Mouse (Mus musculus): Measurements from ENCODE around the gene Fosb. TPM values are rescaled to one million over a fixed set of nuclear protein-coding genes. Genes with fewer than 3 reads are reported as not detected.

Fosb gene
- total RNA-seq (2014; rRNA removed) (1.6 and 5.1 TPM in 2 replicates), polyA plus RNA-seq (2015; fragmentation: Nextera tagmentation; extraction: Ambion mirVana) (0.28 and 0.36 TPM in 2 replicates)

- Histone ChIP-seq H3K9me3 (ENCODE audit: low read length) (no peaks in the 10 kb centered on the region), H3K4me1 (ENCODE audit: insufficient read depth) (peaks cover 4% of the 10 kb centered on the region), H3K4me2 (ENCODE audit: low read depth) (peak within 1 kb of the TSS; percentile 94), H3K9ac (peak within 1 kb of the TSS; percentile 45), H3K4me3 (ENCODE audit: low read depth, low read length) (peak within 1 kb of the TSS; percentile 60), H3K27me3 (ENCODE audit: insufficient read depth, low read length) (peaks cover 23% of the 10 kb centered on the region), H3K36me3 (ENCODE audit: insufficient read depth) (no peaks in the 10 kb centered on the region), H3K27ac (ENCODE audit: low read depth, low read length) (no peak within 1 kb of the TSS)
- peak; percentile 65 for TF ChIP-seq CTCF (IDR thresholded peaks at IDR 0.05; ENCODE audit: low read depth)
- 3% methylated on average over 48 of the region's 49 CpGs for WGBS
- ATAC-seq = peak; percentile 87
- DNase-seq = peak; percentile 98
Observed at GRCm38 (mm10) chr7:19309884-19310641, at the start of gene Fosb. Gene Fosb, minus strand, starts transcription at chr7:19310051.

GRCm38 (mm10) chr7:19359299-19359891, 49.5 kb upstream of the Fosb start, which contains the start of the genes Cd3eap and Ppp1r13l:
Gene Cd3eap, minus strand, starts transcription at chr7:19359483.
Gene Ppp1r13l, plus strand, starts transcription at chr7:19359749.
- under 1% methylated on average over 31 of the region's 31 CpGs for WGBS
- Histone ChIP-seq H3K4me2 (ENCODE audit: low read depth) (peak within 1 kb of the TSS; percentile 95), H3K9ac (peak within 1 kb of the TSS; percentile 60), H3K27me3 (ENCODE audit: insufficient read depth, low read length) (no peaks in the 10 kb centered on the region), H3K4me3 (ENCODE audit: low read depth, low read length) (peak within 1 kb of the TSS; percentile 65), H3K4me1 (ENCODE audit: insufficient read depth) (no peaks in the 10 kb centered on the region; the same call in 1 of the 2 replicates), H3K36me3 (ENCODE audit: insufficient read depth) (peaks cover 15% of the 10 kb centered on the region), H3K9me3 (ENCODE audit: low read length) (no peaks in the 10 kb centered on the region), H3K27ac (ENCODE audit: low read depth, low read length) (peak within 1 kb of the TSS; percentile 42; the same call in 1 of the 2 replicates)
- ATAC-seq = peak; percentile 87
- DNase-seq = peak; percentile 93
- TF ChIP-seq CTCF (IDR thresholded peaks at IDR 0.05; ENCODE audit: low read depth) = peak; percentile 39

GRCm38 (mm10) chr7:19358634-19359033, 48.8 kb upstream of the Fosb start:
- no peaks in the 10 kb centered on the region for H3K9me3 ChIP-seq (ENCODE audit: low read length)
- no peaks in the 10 kb centered on the region; the same call in 1 of the 2 replicates for H3K4me1 ChIP-seq (ENCODE audit: insufficient read depth)
- no peak for DNase-seq
- WGBS = 22% methylated on average over 13 of the region's 13 CpGs
- TF ChIP-seq CTCF (IDR thresholded peaks at IDR 0.05; ENCODE audit: low read depth) = no peak
- no peak overlapping the region for H3K27ac ChIP-seq (ENCODE audit: low read depth, low read length)
- H3K9ac ChIP-seq = peak overlapping the region; percentile 60
- peak overlapping the region; percentile 95 for H3K4me2 ChIP-seq (ENCODE audit: low read depth)
- H3K36me3 ChIP-seq (ENCODE audit: insufficient read depth) = peaks cover 18% of the 10 kb centered on the region
- H3K27me3 ChIP-seq (ENCODE audit: insufficient read depth, low read length) = no peaks in the 10 kb centered on the region
- ATAC-seq = no peak
- H3K4me3 ChIP-seq (ENCODE audit: low read depth, low read length) = peak overlapping the region; percentile 65

GRCm38 (mm10) chr7:19357381-19358375, 47.8 kb upstream of the Fosb start:
- no peak overlapping the region for H3K4me3 ChIP-seq (ENCODE audit: low read depth, low read length)
- DNase-seq (no peak), ATAC-seq (no peak)
- H3K4me2 ChIP-seq (ENCODE audit: low read depth) = 0 out of 2 replicates have a peak overlapping the region, but pooled peaks have one; percentile 95
- no peak for TF ChIP-seq CTCF (IDR thresholded peaks at IDR 0.05; ENCODE audit: low read depth)
- no peaks in the 10 kb centered on the region for H3K9me3 ChIP-seq (ENCODE audit: low read length)
- no peaks in the 10 kb centered on the region; the same call in 1 of the 2 replicates for H3K4me1 ChIP-seq (ENCODE audit: insufficient read depth)
- H3K36me3 ChIP-seq (ENCODE audit: insufficient read depth) = peaks cover 25% of the 10 kb centered on the region
- 93% methylated on average over 25 of the region's 25 CpGs for WGBS
- H3K27ac ChIP-seq (ENCODE audit: low read depth, low read length) = no peak overlapping the region
- H3K9ac ChIP-seq = no peak overlapping the region; the same call in 1 of the 2 replicates
- no peaks in the 10 kb centered on the region for H3K27me3 ChIP-seq (ENCODE audit: insufficient read depth, low read length)

GRCm38 (mm10) chr7:19356311-19356710, 46.5 kb upstream of the Fosb start:
- WGBS = 86% methylated on average over 10 of the region's 10 CpGs
- H3K4me3 ChIP-seq (ENCODE audit: low read depth, low read length) = no peak overlapping the region
- no peaks in the 10 kb centered on the region for H3K9me3 ChIP-seq (ENCODE audit: low read length)
- peaks cover 25% of the 10 kb centered on the region for H3K36me3 ChIP-seq (ENCODE audit: insufficient read depth)
- H3K9ac ChIP-seq = no peak overlapping the region
- H3K27ac ChIP-seq (ENCODE audit: low read depth, low read length) = no peak overlapping the region
- no peaks in the 10 kb centered on the region for H3K27me3 ChIP-seq (ENCODE audit: insufficient read depth, low read length)
- no peak overlapping the region for H3K4me2 ChIP-seq (ENCODE audit: low read depth)
- DNase-seq (no peak), ATAC-seq (no peak)
- no peak for TF ChIP-seq CTCF (IDR thresholded peaks at IDR 0.05; ENCODE audit: low read depth)
- H3K4me1 ChIP-seq (ENCODE audit: insufficient read depth) = no peaks in the 10 kb centered on the region; the same call in 1 of the 2 replicates

- no peaks in the 10 kb centered on the region for H3K27me3 ChIP-seq (ENCODE audit: insufficient read depth, low read length)
- no peak overlapping the region for H3K4me2 ChIP-seq (ENCODE audit: low read depth)
- no peaks in the 10 kb centered on the region for H3K9me3 ChIP-seq (ENCODE audit: low read length)
- ATAC-seq = no peak
- WGBS = 94% methylated on average over 5 of the region's 5 CpGs
- TF ChIP-seq CTCF (IDR thresholded peaks at IDR 0.05; ENCODE audit: low read depth) = no peak
- H3K4me1 ChIP-seq (ENCODE audit: insufficient read depth) = no peaks in the 10 kb centered on the region; the same call in 1 of the 2 replicates
- no peak overlapping the region for H3K27ac ChIP-seq (ENCODE audit: low read depth, low read length)
- H3K9ac ChIP-seq = no peak overlapping the region
- no peak overlapping the region for H3K4me3 ChIP-seq (ENCODE audit: low read depth, low read length)
- no peak for DNase-seq
- peaks cover 36% of the 10 kb centered on the region for H3K36me3 ChIP-seq (ENCODE audit: insufficient read depth)
Observed at GRCm38 (mm10) chr7:19354991-19355390, 45.1 kb upstream of the Fosb start.

Data from forebrain, postnatal 0 days (tissue).